Mouse (Mus musculus): ENCODE measurements around the gene Eif3k. TPM values are rescaled to one million over a fixed set of nuclear protein-coding genes. Genes with fewer than 3 reads are reported as not detected.

Eif3k gene
- polyA plus RNA-seq, 1 experiment from 2014 or later: 316 TPM

DNA sequence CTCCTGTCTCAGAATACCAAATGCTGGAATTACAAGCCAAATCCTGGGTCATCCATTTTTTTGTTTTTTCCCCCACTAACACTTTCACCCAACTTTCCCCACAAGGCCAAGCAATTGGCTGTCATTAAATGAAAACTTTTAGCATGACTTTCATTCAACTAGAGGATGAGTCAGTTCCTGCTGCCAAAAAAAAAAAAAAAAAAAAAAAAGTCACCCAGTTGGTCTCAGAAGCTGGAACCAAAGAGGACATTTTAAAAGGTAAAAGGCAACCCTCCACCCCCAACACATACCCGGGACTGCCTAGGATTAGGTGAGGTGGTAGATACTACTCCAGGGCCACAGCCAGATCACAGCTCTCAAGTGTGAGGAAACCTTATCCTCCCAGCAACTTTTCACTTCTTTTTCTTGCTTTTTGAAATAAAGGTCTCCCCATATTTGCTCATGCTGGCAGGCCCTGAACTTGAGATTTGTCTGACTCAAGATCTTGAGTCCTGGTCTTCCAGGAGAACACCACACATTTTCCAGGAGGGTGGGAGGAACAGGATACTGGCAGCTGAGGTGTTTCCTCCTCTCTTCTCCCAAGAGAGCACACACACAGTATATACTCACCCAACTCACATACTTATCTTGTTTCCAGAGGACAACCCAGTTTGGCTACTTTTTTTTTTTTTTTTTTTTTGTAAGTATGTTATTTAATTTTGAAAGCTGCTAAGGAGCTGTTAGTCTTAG lies 23.5 kb downstream of the Eif3k start:
- WGBS: 84% methylated on average over 1 of the region's 1 CpGs
- Histone ChIP-seq H3K27me3 (ENCODE audit: control insufficient read depth, insufficient read depth, low read length) (no peaks in the 10 kb centered on the region), H3K36me3 (ENCODE audit: control insufficient read depth, insufficient read depth, low read length) (no peaks in the 10 kb centered on the region), H3K27ac (ENCODE audit: low read depth, low read length) (no peak overlapping the region), H3K4me3 (ENCODE audit: low read depth, low read length) (no peak overlapping the region), H3K9ac (replicated peaks; ENCODE audit: low read depth, low read length) (no peak overlapping the region), H3K9me3 (ENCODE audit: control insufficient read depth, low read length) (no peaks in the 10 kb centered on the region), H3K4me1 (ENCODE audit: control insufficient read depth, insufficient read depth, low read length) (peaks cover 36% of the 10 kb centered on the region), H3K4me2 (ENCODE audit: low read depth, low read length) (no peak overlapping the region)
- ATAC-seq (ENCODE audit: low read depth): no peak

DNA sequence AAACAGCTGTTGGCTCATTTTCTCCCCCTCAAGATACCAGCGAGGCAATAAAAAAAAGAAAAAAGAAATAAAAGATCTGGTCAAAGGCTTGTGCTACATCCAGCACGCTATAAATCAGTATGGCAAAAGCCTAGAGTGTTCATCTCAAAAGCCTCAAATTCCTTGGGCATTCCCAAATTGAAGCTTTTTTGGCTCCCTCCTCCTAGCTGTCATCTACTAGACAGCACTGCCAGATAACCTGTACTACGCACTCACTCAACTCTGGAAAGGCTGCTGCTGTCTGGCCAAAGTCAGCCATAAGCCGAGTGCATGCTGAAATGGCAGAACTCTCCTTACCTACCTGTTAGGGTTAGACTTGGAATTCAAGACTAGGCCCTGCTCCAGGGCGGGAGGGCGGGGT lies 24.4 kb downstream of the Eif3k start:
- Histone ChIP-seq H3K9ac (replicated peaks; ENCODE audit: low read depth, low read length) (no peak overlapping the region), H3K27me3 (ENCODE audit: control insufficient read depth, insufficient read depth, low read length) (no peaks in the 10 kb centered on the region), H3K9me3 (ENCODE audit: control insufficient read depth, low read length) (no peaks in the 10 kb centered on the region), H3K4me3 (ENCODE audit: low read depth, low read length) (no peak overlapping the region), H3K4me1 (ENCODE audit: control insufficient read depth, insufficient read depth, low read length) (peaks cover 36% of the 10 kb centered on the region), H3K36me3 (ENCODE audit: control insufficient read depth, insufficient read depth, low read length) (no peaks in the 10 kb centered on the region), H3K4me2 (ENCODE audit: low read depth, low read length) (no peak overlapping the region), H3K27ac (ENCODE audit: low read depth, low read length) (no peak overlapping the region)
- no peak for ATAC-seq (ENCODE audit: low read depth)
- WGBS: 77% methylated on average over 6 of the region's 6 CpGs

DNA sequence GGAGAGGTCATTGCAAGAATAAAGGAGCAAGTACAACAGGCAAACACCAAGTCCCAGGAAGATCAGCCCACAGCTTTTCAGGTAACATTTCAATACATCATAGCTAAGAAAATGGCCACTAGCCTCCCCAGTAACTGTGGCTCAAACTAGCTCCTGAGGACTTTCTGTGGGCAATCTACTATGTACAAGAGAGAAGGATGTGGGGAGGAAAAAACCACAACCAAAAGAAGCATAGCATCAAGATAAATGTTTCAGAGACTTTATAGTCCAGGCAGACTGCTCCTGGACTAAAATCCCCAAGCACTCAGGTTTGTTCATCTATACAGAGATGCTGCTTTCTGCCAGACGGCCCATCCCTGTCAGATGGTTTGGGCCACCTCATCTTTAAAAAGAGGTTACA lies 25.4 kb downstream of the Eif3k start:
- no peak overlapping the region for H3K9ac ChIP-seq (replicated peaks; ENCODE audit: low read depth, low read length)
- H3K4me1 ChIP-seq (ENCODE audit: control insufficient read depth, insufficient read depth, low read length): peaks cover 36% of the 10 kb centered on the region
- H3K4me2 ChIP-seq (ENCODE audit: low read depth, low read length): no peak overlapping the region
- no peak overlapping the region for H3K4me3 ChIP-seq (ENCODE audit: low read depth, low read length)
- ATAC-seq (ENCODE audit: low read depth): no peak
- 94% methylated on average over 1 of the region's 1 CpGs for WGBS
- H3K27ac ChIP-seq (ENCODE audit: low read depth, low read length): no peak overlapping the region
- no peaks in the 10 kb centered on the region for H3K27me3 ChIP-seq (ENCODE audit: control insufficient read depth, insufficient read depth, low read length)
- H3K9me3 ChIP-seq (ENCODE audit: control insufficient read depth, low read length): no peaks in the 10 kb centered on the region
- H3K36me3 ChIP-seq (ENCODE audit: control insufficient read depth, insufficient read depth, low read length): no peaks in the 10 kb centered on the region

DNA sequence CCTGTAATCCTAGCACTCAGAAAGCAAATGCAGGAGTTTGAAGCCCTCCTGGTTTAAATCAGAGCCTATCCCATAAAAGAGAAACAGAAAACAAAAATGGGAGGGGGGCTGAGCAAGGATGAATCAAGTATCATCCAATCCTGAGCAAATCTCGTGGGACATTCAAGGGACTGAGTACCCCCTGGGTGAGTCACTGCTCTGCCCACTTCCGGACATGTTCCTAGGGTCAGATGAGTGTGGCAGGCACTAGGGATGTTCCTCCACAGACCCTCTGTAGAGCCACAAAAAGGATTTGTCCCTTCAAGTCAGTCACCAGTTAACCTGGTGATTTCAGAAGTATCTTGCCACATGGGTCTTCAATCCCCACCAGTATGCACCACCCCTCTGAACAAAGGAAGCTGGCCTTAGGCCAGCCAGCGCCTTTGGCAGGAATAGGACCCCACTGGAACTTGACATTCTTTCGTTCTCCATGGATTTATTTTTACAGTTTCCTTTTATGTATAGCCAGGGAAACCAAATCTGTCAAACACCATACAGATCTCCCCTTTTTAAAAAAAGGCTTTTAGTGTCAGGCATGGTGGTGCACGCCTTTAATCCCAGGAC lies 26.3 kb downstream of the Eif3k start:
- Histone ChIP-seq H3K4me2 (ENCODE audit: low read depth, low read length) (no peak overlapping the region), H3K27ac (ENCODE audit: low read depth, low read length) (no peak overlapping the region), H3K27me3 (ENCODE audit: control insufficient read depth, insufficient read depth, low read length) (no peaks in the 10 kb centered on the region), H3K9me3 (ENCODE audit: control insufficient read depth, low read length) (no peaks in the 10 kb centered on the region), H3K36me3 (ENCODE audit: control insufficient read depth, insufficient read depth, low read length) (no peaks in the 10 kb centered on the region), H3K4me1 (ENCODE audit: control insufficient read depth, insufficient read depth, low read length) (peaks cover 27% of the 10 kb centered on the region), H3K9ac (replicated peaks; ENCODE audit: low read depth, low read length) (no peak overlapping the region), H3K4me3 (ENCODE audit: low read depth, low read length) (no peak overlapping the region)
- no peak for ATAC-seq (ENCODE audit: low read depth)
- 42% methylated on average over 5 of the region's 5 CpGs for WGBS

DNA sequence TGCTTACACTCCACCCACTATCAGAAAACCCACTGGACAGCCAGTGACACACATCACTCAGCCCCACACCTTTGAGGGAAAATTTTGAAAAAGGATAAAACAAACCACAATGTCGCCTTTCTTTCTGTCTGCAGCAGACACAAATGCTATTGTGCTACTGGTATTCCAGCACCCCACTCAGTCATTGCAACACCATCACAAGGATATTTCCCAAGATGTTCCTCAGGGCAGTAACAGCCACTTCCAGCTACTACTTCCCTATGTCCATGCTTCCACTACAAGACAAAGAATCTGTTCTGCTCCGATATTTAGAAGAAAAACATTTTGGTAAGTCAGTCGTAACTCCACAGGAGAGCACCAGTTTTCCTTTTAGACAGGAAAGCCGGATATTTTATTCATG lies 26.9 kb downstream of the Eif3k start:
- H3K4me2 ChIP-seq (ENCODE audit: low read depth, low read length): no peak overlapping the region
- no peaks in the 10 kb centered on the region for H3K9me3 ChIP-seq (ENCODE audit: control insufficient read depth, low read length)
- H3K4me1 ChIP-seq (ENCODE audit: control insufficient read depth, insufficient read depth, low read length): peaks cover 21% of the 10 kb centered on the region
- no peaks in the 10 kb centered on the region for H3K36me3 ChIP-seq (ENCODE audit: control insufficient read depth, insufficient read depth, low read length)
- H3K27me3 ChIP-seq (ENCODE audit: control insufficient read depth, insufficient read depth, low read length): no peaks in the 10 kb centered on the region
- H3K4me3 ChIP-seq (ENCODE audit: low read depth, low read length): no peak overlapping the region
- WGBS: 68% methylated on average over 4 of the region's 4 CpGs
- no peak overlapping the region for H3K9ac ChIP-seq (replicated peaks; ENCODE audit: low read depth, low read length)
- H3K27ac ChIP-seq (ENCODE audit: low read depth, low read length): no peak overlapping the region
- ATAC-seq (ENCODE audit: low read depth): no peak

DNA sequence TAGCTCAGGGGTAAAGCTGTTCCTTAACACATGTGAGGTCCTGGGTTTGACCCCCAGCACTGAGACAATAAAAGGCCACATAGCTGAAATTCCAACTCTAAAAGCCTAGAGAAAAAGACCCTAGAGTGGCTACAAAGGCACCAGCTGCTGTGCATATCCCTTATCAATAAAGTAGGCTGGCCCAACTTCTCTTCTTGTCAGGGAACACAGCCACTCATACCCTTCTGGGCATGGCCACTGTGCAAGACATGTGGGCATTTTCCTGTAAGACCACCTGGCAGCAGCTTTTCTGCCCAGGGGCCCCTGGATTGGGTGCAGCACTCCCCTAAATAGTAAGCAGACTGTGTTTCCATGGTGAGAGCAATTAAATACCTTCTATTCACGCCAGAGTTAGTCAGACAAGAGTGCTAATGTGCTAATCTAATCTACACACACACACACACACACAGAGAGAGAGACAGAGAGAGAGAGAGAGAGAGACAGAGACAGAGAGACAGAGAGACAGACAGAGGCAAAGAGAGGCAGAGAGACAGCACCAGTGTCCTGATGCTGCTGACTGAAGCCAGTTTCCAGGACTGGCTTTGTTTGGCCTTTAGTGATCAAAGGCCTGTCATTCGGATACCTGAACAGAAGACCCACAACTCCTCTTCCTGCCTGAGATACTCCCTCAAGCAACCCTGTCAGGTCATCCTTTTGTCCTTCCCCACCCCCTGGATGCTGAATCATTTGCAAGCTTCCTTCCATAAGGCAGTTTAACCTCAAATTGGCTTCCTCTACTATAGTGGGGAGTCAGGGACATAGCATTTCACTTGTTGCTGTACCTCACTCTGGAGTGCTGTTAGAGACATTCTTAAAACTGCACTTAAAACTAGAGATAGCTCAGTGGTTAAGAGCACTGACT lies 27.9 kb downstream of the Eif3k start:
- Histone ChIP-seq H3K9me3 (ENCODE audit: control insufficient read depth, low read length) (no peaks in the 10 kb centered on the region), H3K4me1 (ENCODE audit: control insufficient read depth, insufficient read depth, low read length) (peaks cover 10% of the 10 kb centered on the region), H3K36me3 (ENCODE audit: control insufficient read depth, insufficient read depth, low read length) (no peaks in the 10 kb centered on the region), H3K9ac (replicated peaks; ENCODE audit: low read depth, low read length) (no peak overlapping the region), H3K4me2 (ENCODE audit: low read depth, low read length) (no peak overlapping the region), H3K27me3 (ENCODE audit: control insufficient read depth, insufficient read depth, low read length) (no peaks in the 10 kb centered on the region), H3K27ac (ENCODE audit: low read depth, low read length) (peak overlapping the region; percentile 2; the same call in 1 of the 2 replicates), H3K4me3 (ENCODE audit: low read depth, low read length) (no peak overlapping the region)
- WGBS: 7% methylated on average over 2 of the region's 2 CpGs
- ATAC-seq (ENCODE audit: low read depth): peak; percentile 55; the same call in 1 of the 2 replicates

DNA sequence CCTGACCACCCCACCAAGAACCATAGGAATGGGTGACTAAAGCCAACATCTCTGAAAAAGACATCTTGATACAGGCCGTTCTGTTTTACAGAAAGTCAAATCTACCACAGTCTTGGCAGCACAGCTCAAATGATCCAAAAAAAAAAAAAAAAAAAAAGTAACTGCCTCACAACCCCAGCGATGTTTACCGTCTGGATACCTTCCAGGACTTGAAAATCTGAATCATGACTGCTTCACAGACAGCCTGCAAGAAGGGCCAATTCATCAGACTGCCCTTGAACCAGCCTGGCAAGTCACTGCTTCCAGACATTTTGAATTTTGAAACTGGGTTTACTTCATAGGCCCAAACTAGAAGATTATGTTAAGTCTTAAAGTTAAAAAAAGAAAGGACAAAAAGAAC lies 28.9 kb downstream of the Eif3k start:
- Histone ChIP-seq H3K4me2 (ENCODE audit: low read depth, low read length) (no peak overlapping the region), H3K36me3 (ENCODE audit: control insufficient read depth, insufficient read depth, low read length) (no peaks in the 10 kb centered on the region), H3K4me3 (ENCODE audit: low read depth, low read length) (no peak overlapping the region), H3K9me3 (ENCODE audit: control insufficient read depth, low read length) (no peaks in the 10 kb centered on the region), H3K27ac (ENCODE audit: low read depth, low read length) (no peak overlapping the region), H3K9ac (replicated peaks; ENCODE audit: low read depth, low read length) (no peak overlapping the region), H3K27me3 (ENCODE audit: control insufficient read depth, insufficient read depth, low read length) (no peaks in the 10 kb centered on the region), H3K4me1 (ENCODE audit: control insufficient read depth, insufficient read depth, low read length) (peaks cover 8% of the 10 kb centered on the region)
- ATAC-seq (ENCODE audit: low read depth): no peak
- 27% methylated on average over 3 of the region's 3 CpGs for WGBS

DNA sequence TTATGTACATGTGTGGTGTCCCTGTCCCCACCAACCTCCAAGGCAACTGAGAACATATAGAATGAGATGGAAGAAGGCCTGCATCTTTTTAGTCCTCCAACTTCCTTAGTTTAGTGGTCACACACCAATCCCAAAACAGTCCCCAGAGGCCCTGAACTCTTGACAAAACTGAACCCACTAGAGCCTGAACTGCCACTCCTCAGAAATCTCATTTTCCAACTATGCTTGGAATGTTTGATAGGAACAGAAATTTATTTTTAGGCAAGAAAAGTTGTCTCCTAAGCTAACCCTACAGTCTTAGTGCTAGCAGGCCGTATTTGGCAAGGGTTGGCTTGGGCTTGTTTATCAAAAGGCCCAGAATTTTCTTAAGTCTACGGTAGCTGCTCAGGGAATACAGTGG lies 29.9 kb downstream of the Eif3k start:
- peaks cover 6% of the 10 kb centered on the region for H3K4me1 ChIP-seq (ENCODE audit: control insufficient read depth, insufficient read depth, low read length)

More for the DNA sequence above, 29.9 kb downstream of the Eif3k start:
- H3K4me2 ChIP-seq (ENCODE audit: low read depth, low read length): no peak overlapping the region
- no peak overlapping the region; the same call in 1 of the 2 replicates for H3K27ac ChIP-seq (ENCODE audit: low read depth, low read length)
- H3K27me3 ChIP-seq (ENCODE audit: control insufficient read depth, insufficient read depth, low read length): no peaks in the 10 kb centered on the region
- no peak overlapping the region for H3K4me3 ChIP-seq (ENCODE audit: low read depth, low read length)
- H3K36me3 ChIP-seq (ENCODE audit: control insufficient read depth, insufficient read depth, low read length): no peaks in the 10 kb centered on the region
- no peaks in the 10 kb centered on the region for H3K9me3 ChIP-seq (ENCODE audit: control insufficient read depth, low read length)
- no peak overlapping the region for H3K9ac ChIP-seq (replicated peaks; ENCODE audit: low read depth, low read length)
- 88% methylated on average over 2 of the region's 2 CpGs for WGBS
- no peak for ATAC-seq (ENCODE audit: low read depth)

Data from neural tube, embryonic 14.5 days (tissue).